In the genomic region with DNA sequence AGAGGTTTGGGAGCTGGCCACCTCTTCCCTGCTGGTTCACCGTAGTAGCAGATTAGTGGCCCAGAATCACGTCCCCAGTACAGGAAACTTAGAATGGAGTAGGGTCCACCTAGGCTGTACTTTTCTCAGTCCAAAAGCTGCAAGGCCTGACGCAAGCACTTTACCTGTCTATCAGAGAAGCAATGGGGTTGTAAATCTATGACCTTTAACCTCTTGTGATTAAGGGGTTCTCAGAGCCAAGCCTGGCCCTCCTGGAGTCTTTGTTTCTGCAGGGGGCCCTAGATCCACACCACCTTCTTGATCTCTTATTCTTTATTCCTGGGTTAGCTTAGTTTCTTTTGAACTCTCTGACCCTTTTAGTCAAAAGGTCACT, we compare ENCODE assay signal across 8 mouse cellular contexts. TPM values are rescaled to one million over a fixed set of nuclear protein-coding genes. Genes with fewer than 3 reads are reported as not detected.
DNase-seq lines count a peak whose midpoint lies in the region; ATAC-seq lines count a peak whose summit lies in the region.

No protein-coding gene starts in this region.

- peak overlapping the region; percentile 72 for H3K9ac ChIP-seq in heart, embryonic 16.5 days (ENCODE audit: low read length)
- peak overlapping the region; percentile 92 for H3K9ac ChIP-seq in embryonic facial prominence, embryonic 12.5 days
- H3K9ac ChIP-seq in hindbrain, embryonic 15.5 days: no peak overlapping the region
- no peak overlapping the region for H3K9ac ChIP-seq in midbrain, embryonic 16.5 days (ENCODE audit: low read depth, low read length)

- H3K4me2 ChIP-seq in heart, embryonic 16.5 days (ENCODE audit: low read depth, low read length): peak overlapping the region; percentile 70
- peak overlapping the region; percentile 82 for H3K4me2 ChIP-seq in embryonic facial prominence, embryonic 12.5 days (replicated peaks)
- H3K4me2 ChIP-seq in hindbrain, embryonic 15.5 days: peak overlapping the region; percentile 96
- H3K4me2 ChIP-seq in midbrain, embryonic 16.5 days (ENCODE audit: low read length): peak overlapping the region; percentile 71

- H3K4me3 ChIP-seq in heart, embryonic 16.5 days (ENCODE audit: low read length): peak overlapping the region; percentile 59
- peak overlapping the region; percentile 77 for H3K4me3 ChIP-seq in embryonic facial prominence, embryonic 12.5 days
- peak overlapping the region; percentile 53 for H3K4me3 ChIP-seq in hindbrain, embryonic 15.5 days
- peak overlapping the region; percentile 46; the same call in 1 of the 2 replicates for H3K4me3 ChIP-seq in midbrain, embryonic 16.5 days (ENCODE audit: low read depth, low read length)

- intact Hi-C loops in heart, postnatal 36 days (cut with DNase I): no loop called here

- DNase-seq in heart, postnatal 36 days: no peak
- DNase-seq in urinary bladder, postnatal 36 days (ENCODE audit: low spot score in 2 of 2): no peak
- DNase-seq in right cerebral cortex, adult 2 months (ENCODE audit: low spot score in 2 of 2): no peak

- ATAC-seq in heart, embryonic 16.5 days (replicated peaks; ENCODE audit: extremely low read depth, insufficient read depth, low FRiP score): no peak
- ATAC-seq in embryonic facial prominence, embryonic 12.5 days (ENCODE audit: insufficient number of reproducible peaks, insufficient read depth, low FRiP score, low TSS enrichment): no peak
- no peak for ATAC-seq in hindbrain, embryonic 15.5 days (ENCODE audit: low FRiP score, low read depth)
- ATAC-seq in midbrain, embryonic 16.5 days: no peak
- no peak for ATAC-seq in monocyte, adult 5-6 weeks (replicated peaks; ENCODE audit: insufficient number of reproducible peaks, low FRiP score, low TSS enrichment, poor library complexity, severe bottlenecking)

- peaks cover 7% of the 10 kb centered on the region; the same call in 1 of the 2 replicates for H3K36me3 ChIP-seq in heart, embryonic 16.5 days (ENCODE audit: control insufficient read depth, insufficient read depth)
- H3K36me3 ChIP-seq in embryonic facial prominence, embryonic 12.5 days: peaks cover 28% of the 10 kb centered on the region
- no peaks in the 10 kb centered on the region for H3K36me3 ChIP-seq in hindbrain, embryonic 15.5 days
- no peaks in the 10 kb centered on the region for H3K36me3 ChIP-seq in midbrain, embryonic 16.5 days (ENCODE audit: control insufficient read depth, insufficient read depth, low read length)

- H3K27ac ChIP-seq in heart, embryonic 16.5 days (ENCODE audit: low read length): peak overlapping the region; percentile 76
- H3K27ac ChIP-seq in embryonic facial prominence, embryonic 12.5 days: peak overlapping the region; percentile 94
- H3K27ac ChIP-seq in hindbrain, embryonic 15.5 days (replicated peaks): peak overlapping the region; percentile 79
- no peak overlapping the region for H3K27ac ChIP-seq in midbrain, embryonic 16.5 days (ENCODE audit: low read length)

- 0 out of 2 replicates have a peak, but pooled peaks cover 4% of the 10 kb centered on the region for H3K9me3 ChIP-seq in heart, embryonic 16.5 days (replicated peaks; ENCODE audit: control insufficient read depth, low read length)
- H3K9me3 ChIP-seq in embryonic facial prominence, embryonic 12.5 days: peaks cover 5% of the 10 kb centered on the region; the same call in 1 of the 2 replicates
- H3K9me3 ChIP-seq in hindbrain, embryonic 15.5 days: no peaks in the 10 kb centered on the region
- H3K9me3 ChIP-seq in midbrain, embryonic 16.5 days (replicated peaks; ENCODE audit: control insufficient read depth, low read length, poor library complexity, severe bottlenecking): no peaks in the 10 kb centered on the region

- 40% methylated on average over 3 of the region's 3 CpGs for WGBS in heart, embryonic 16.5 days
- WGBS in embryonic facial prominence, embryonic 12.5 days: 1% methylated on average over 3 of the region's 3 CpGs
- 20% methylated on average over 3 of the region's 3 CpGs for WGBS in hindbrain, embryonic 15.5 days
- 19% methylated on average over 3 of the region's 3 CpGs for WGBS in midbrain, embryonic 16.5 days

- H3K4me1 ChIP-seq in heart, embryonic 16.5 days (ENCODE audit: control insufficient read depth, insufficient read depth, low read length): peaks cover 30% of the 10 kb centered on the region
- H3K4me1 ChIP-seq in embryonic facial prominence, embryonic 12.5 days: peaks cover 36% of the 10 kb centered on the region
- peaks cover 30% of the 10 kb centered on the region for H3K4me1 ChIP-seq in hindbrain, embryonic 15.5 days (replicated peaks)
- H3K4me1 ChIP-seq in midbrain, embryonic 16.5 days (ENCODE audit: control insufficient read depth, insufficient read depth, low read length): peaks cover 23% of the 10 kb centered on the region

- peaks cover 8% of the 10 kb centered on the region; the same call in 1 of the 2 replicates for H3K27me3 ChIP-seq in heart, embryonic 16.5 days (ENCODE audit: control insufficient read depth, insufficient read depth, low read length)
- no peaks in the 10 kb centered on the region for H3K27me3 ChIP-seq in embryonic facial prominence, embryonic 12.5 days
- H3K27me3 ChIP-seq in hindbrain, embryonic 15.5 days: no peaks in the 10 kb centered on the region
- H3K27me3 ChIP-seq in midbrain, embryonic 16.5 days (ENCODE audit: control insufficient read depth, insufficient read depth, low read depth, low read length): no peaks in the 10 kb centered on the region

RNA-seq across cellular contexts. Expression of gene Fbln1, which starts 0.9 kb away (rescaled TPM):
- polyA plus RNA-seq in heart, embryonic 16.5 days (2015; fragmentation: Nextera tagmentation; extraction: Ambion mirVana): 109 and 124 TPM in 2 replicates
- 10 to 100 TPM; 88.9 to 98.0 TPM for total RNA-seq in heart, postnatal 36 days (2021)
- 236 and 250 TPM in 2 replicates for polyA plus RNA-seq in embryonic facial prominence, embryonic 12.5 days (2016; fragmentation: Nextera tagmentation; extraction: Ambion mirVana)
- 53.6 and 56.2 TPM in 2 replicates for polyA plus RNA-seq in hindbrain, embryonic 15.5 days (2015; fragmentation: Nextera tagmentation; extraction: Ambion mirVana)
- 38.9 and 41.1 TPM in 2 replicates for polyA plus RNA-seq in midbrain, embryonic 16.5 days (2015; fragmentation: Nextera tagmentation; extraction: Ambion mirVana)
- total RNA-seq in monocyte, adult 5-6 weeks (2017): not detected in 3 replicates

Comparison
In these comparisons a context has a peak if more than half of its experiments do, and no peak if none do; other contexts are left out.
1. H3K9ac ChIP-seq: peak in heart, embryonic 16.5 days (single experiment) and embryonic facial prominence, embryonic 12.5 days (single experiment); none in hindbrain, embryonic 15.5 days (single experiment) and midbrain, embryonic 16.5 days (single experiment).
2. Peak in every context shown above with its lines, with median percentiles within 50 percentile points of each other: H3K4me2 ChIP-seq and H3K4me3 ChIP-seq.